Comparison of ENCODE assay signal across 20 mouse cellular contexts in the genomic region with DNA sequence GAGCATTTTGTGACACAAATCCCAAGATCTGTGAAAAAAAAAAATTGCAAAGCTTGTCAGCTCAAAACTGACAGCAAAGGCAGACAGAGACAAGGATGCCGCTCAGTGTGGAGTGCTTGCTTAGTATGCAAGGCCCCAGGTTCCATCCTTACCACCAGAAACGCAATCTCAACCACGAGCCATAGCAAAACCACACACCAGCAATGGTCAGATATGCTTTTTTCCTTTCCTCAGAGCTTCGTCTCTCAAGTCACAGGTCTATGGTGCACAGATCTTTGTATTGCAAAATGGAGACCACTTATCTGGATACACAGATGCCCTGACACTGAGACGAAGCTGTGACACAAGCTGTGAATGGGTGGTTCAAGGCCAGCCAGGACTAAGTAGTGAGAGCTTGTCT. TPM values are rescaled to one million over a fixed set of nuclear protein-coding genes. Genes with fewer than 3 reads are reported as not detected.
A peak's percentile ranks its signal among the peaks of the same experiment; 100 is the strongest.
DNase-seq lines count a peak whose midpoint lies in the region; ATAC-seq and TF ChIP-seq lines count a peak whose summit lies in the region.
"Had no signal": no experiment of that assay in that cellular context is flagged by ENCODE, and none has a peak within 500 bp of the region (broad histone marks: within the 10 kb centered on the region; RNA-seq: fewer than 3 reads in every experiment).

No protein-coding gene starts in this region.

- peak overlapping the region; percentile 79 for H3K27ac ChIP-seq in liver, postnatal 0 days (ENCODE audit: low read depth)
- H3K27ac ChIP-seq in bone marrow, adult 2 months (ENCODE audit: control insufficient read depth, insufficient read depth, low read depth, low read length, poor library complexity) = peak overlapping the region; percentile 60
- H3K27ac ChIP-seq in embryonic facial prominence, embryonic 13.5 days = peak overlapping the region; percentile 36; the same call in 1 of the 2 replicates
- H3K27ac ChIP-seq: heart, embryonic 10.5 days; hindbrain, embryonic 13.5 days; midbrain, embryonic 13.5 days had no signal

- no peaks in the 10 kb centered on the region for H3K9me3 ChIP-seq in liver, postnatal 0 days (ENCODE audit: low read length)
- H3K9me3 ChIP-seq in embryonic facial prominence, embryonic 13.5 days = peaks cover 2% of the 10 kb centered on the region; the same call in 1 of the 2 replicates
- H3K9me3 ChIP-seq: heart, embryonic 10.5 days; hindbrain, embryonic 13.5 days had no signal

- no peaks in the 10 kb centered on the region for H3K27me3 ChIP-seq in liver, postnatal 0 days (ENCODE audit: insufficient read depth, low read length)
- no peaks in the 10 kb centered on the region for H3K27me3 ChIP-seq in embryonic facial prominence, embryonic 13.5 days
- H3K27me3 ChIP-seq: hindbrain, embryonic 13.5 days; limb, embryonic 12.5 days; midbrain, embryonic 13.5 days had no signal

- no peak for TF ChIP-seq CTCF in liver, postnatal 0 days (IDR thresholded peaks at IDR 0.05; ENCODE audit: low read depth)
- no peak for TF ChIP-seq CTCF in bone marrow, adult 2 months (IDR thresholded peaks at IDR 0.05; ENCODE audit: control insufficient read depth, insufficient read depth, low read length)

- no peaks in the 10 kb centered on the region for H3K36me3 ChIP-seq in liver, postnatal 0 days (replicated peaks; ENCODE audit: insufficient read depth, low read length)
- H3K36me3 ChIP-seq in embryonic facial prominence, embryonic 13.5 days = no peaks in the 10 kb centered on the region
- H3K36me3 ChIP-seq: heart, embryonic 10.5 days; hindbrain, embryonic 13.5 days; limb, embryonic 12.5 days; midbrain, embryonic 13.5 days had no signal

- no peak for DNase-seq in liver, postnatal 0 days
- no peak for DNase-seq in liver
- no peak for DNase-seq in layer of hippocampus, adult 11-12 months (ENCODE audit: low spot score)
- no peak for DNase-seq in thymus, postnatal 10 days (ENCODE audit: low spot score in 2 of 2)
- no peak for DNase-seq in adrenal gland, postnatal 10 days
- DNase-seq: adrenal gland, postnatal 14 days; cerebellum, adult 2 months; cerebellum, postnatal 36 days; gastrocnemius, postnatal 36 days; lung, adult 2 months; right cerebral cortex, postnatal 25 days had no signal

- peaks cover 2% of the 10 kb centered on the region for H3K4me1 ChIP-seq in liver, postnatal 0 days (ENCODE audit: insufficient read depth)
- peaks cover 4% of the 10 kb centered on the region for H3K4me1 ChIP-seq in bone marrow, adult 2 months (ENCODE audit: control insufficient read depth, insufficient read depth, low read length)
- H3K4me1 ChIP-seq in embryonic facial prominence, embryonic 13.5 days = peaks cover 7% of the 10 kb centered on the region; the same call in 1 of the 2 replicates
- H3K4me1 ChIP-seq: hindbrain, embryonic 13.5 days; midbrain, embryonic 13.5 days had no signal

- TF ChIP-seq EP300 in liver, postnatal 0 days (IDR thresholded peaks at IDR 0.05; ENCODE audit: low read depth) = no peak

- 40% methylated on average over 5 of the region's 5 CpGs for WGBS in liver, postnatal 0 days (ENCODE audit: insufficient replicate concordance)
- 26% methylated on average over 5 of the region's 5 CpGs for WGBS in bone marrow, adult 2 months
- 66% methylated on average over 5 of the region's 5 CpGs for WGBS in embryonic facial prominence, embryonic 13.5 days

- H3K4me2 ChIP-seq in liver, postnatal 0 days (ENCODE audit: low read depth, low read length) = no peak overlapping the region
- H3K4me2 ChIP-seq in embryonic facial prominence, embryonic 13.5 days = no peak overlapping the region
- H3K4me2 ChIP-seq: hindbrain, embryonic 13.5 days; limb, embryonic 12.5 days; midbrain, embryonic 13.5 days had no signal

- H3K9ac ChIP-seq in liver, postnatal 0 days (replicated peaks) = no peak overlapping the region
- H3K9ac ChIP-seq in embryonic facial prominence, embryonic 13.5 days = no peak overlapping the region
- H3K9ac ChIP-seq: hindbrain, embryonic 13.5 days; limb, embryonic 12.5 days; midbrain, embryonic 13.5 days had no signal

- no peak overlapping the region for H3K4me3 ChIP-seq in liver, postnatal 0 days (ENCODE audit: low read depth, low read length)
- no peak overlapping the region for H3K4me3 ChIP-seq in bone marrow, adult 2 months (replicated peaks; ENCODE audit: control insufficient read depth, low read depth, low read length)
- no peak overlapping the region for H3K4me3 ChIP-seq in embryonic facial prominence, embryonic 13.5 days
- H3K4me3 ChIP-seq: heart, embryonic 10.5 days; hindbrain, embryonic 13.5 days; limb, embryonic 12.5 days; midbrain, embryonic 13.5 days had no signal

- no peak for TF ChIP-seq POLR2A in bone marrow, adult 2 months (IDR thresholded peaks at IDR 0.05; ENCODE audit: borderline replicate concordance, control insufficient read depth, low read depth, low read length)

- ATAC-seq in liver, postnatal 0 days = no peak
- no peak for ATAC-seq in embryonic facial prominence, embryonic 13.5 days (ENCODE audit: insufficient number of reproducible peaks, insufficient read depth, low FRiP score, low TSS enrichment, low read depth)
- ATAC-seq in megakaryocyte-erythroid progenitor cell, adult 5-6 weeks (replicated peaks; ENCODE audit: low FRiP score, low TSS enrichment, poor library complexity, severe bottlenecking) = 0 out of 2 replicates have a peak, but pooled peaks have one; percentile 22
- ATAC-seq: forebrain, embryonic 14.5 days; midbrain, embryonic 13.5 days had no signal

RNA-seq across cellular contexts. Expression of a gene that starts 28.8 kb away (rescaled TPM):
- polyA plus RNA-seq in liver, postnatal 0 days (2015; fragmentation: Nextera tagmentation; extraction: Ambion mirVana) = 30.7 and 31.3 TPM in 2 replicates
- 21.1 and 70.1 TPM in 2 replicates for polyA plus RNA-seq in bone marrow, adult 2 months (2011; ENCODE audit: insufficient read depth, insufficient read length, low replicate concordance, missing spikeins)
- polyA plus RNA-seq in embryonic facial prominence, embryonic 13.5 days (2015; fragmentation: Nextera tagmentation; extraction: Ambion mirVana) = 6.4 and 9.9 TPM in 2 replicates
- 2.1 TPM in 1 of 2 replicates, not detected in the other for total RNA-seq in megakaryocyte-erythroid progenitor cell, adult 5-6 weeks (2014; fragmentation: Nextera tagmentation)
- total RNA-seq in megakaryocyte-erythroid progenitor cell, adult 5-6 weeks (2017) = 4.1 and 7.1 TPM in 2 replicates
- 100 to 1,000 TPM; 114 to 115 TPM for total RNA-seq in adrenal gland, postnatal 10 days (2021)
- polyA plus RNA-seq: C2C12 had no signal
